Mouse (Mus musculus) ovary, postnatal 14 days (tissue): ENCODE measurements at regions not wholly inside any gene's neighbourhood (a gene's known extent, or its start where the extent isn't known, plus 50 kb on each side); places are given as distances from the start of the nearest gene placed in this dataset.

Experiments used
- DNase-seq: peaks from one replicate; pipeline ENCODE4 v3.0.0; 2022; ENCODE audit warnings: low spot score

DNA sequence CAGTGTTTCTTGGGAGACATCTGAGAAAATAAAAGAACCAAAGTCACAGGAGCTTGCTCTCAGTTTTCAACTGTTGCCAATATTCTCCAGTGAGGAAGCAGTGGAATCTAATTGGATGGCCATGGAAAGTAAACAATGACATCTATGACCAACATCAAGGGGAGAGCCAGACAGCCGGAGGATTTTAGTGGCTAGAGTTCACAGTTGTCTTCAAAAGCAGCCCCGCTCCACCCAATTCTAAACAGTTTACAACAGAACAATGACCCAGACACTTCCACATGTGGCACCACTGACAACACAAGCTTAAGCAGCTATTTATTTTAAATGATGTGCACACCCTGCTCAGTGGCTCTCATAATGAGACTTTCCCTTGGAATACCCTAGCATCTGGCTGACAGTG, 317.5 kb upstream of the Isx start:
- no peak for DNase-seq

DNA sequence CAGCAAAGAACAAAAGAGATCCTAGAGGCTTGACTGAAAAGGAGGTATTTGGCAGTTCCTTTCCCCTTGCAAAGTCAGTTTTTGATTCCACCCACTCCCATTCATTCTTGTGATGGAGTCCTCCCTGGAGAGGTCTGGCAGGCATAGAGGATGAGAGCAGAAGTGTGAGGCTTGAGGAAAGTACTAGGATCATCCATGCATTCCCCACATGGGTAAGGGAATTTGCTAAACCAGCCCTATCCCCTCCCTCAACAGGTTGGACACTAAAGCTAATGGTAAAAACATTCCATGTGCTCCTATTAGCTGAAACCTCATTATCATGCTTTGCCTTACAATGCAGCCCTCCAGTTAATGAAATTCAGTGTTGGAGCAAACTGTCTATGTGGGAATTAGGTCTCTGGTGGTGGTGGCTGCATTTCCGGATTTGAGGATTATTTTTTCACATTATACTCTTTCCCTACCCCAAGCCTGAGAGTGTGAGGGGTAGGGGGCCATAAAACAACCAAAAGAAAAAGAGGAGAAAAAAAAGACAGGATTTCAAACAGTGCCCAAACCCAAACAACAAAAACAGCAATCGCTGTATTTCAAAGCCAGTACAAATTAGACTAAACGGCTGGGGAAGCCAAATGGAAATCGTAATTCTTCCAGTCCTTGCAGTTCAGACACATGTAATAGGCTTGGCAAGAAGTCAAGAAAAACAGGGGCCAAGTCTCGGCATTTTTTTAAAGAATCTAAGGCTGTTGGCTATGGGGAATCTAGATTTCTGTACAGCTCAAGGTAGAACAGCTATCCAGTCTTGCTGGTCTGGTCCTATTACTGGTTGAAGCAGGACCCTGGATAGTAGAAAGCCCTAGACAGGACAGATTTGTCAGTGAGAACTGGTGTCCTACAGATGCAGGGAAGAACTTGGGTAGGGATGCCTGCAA, 315.2 kb upstream of the Isx start:
- peak; percentile 13 for DNase-seq

DNA sequence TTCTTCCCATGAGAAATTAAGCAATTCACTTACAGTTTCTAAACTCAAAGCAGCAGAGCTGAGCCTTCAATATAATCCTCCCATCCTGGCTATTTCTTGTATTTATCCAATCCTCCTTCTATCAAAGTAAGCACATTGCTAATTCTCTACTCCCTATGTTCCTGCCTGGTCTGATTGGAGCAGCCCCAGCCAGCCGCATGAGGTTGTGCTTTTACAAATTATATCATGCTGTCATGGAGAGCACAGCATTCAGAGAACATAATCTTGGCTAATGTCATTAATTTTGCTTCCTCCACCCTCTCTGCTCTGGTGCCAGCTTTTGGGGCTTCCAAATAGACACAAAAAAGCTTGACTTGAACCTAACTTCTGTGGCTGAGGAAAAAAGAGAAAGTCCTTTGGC, 311.9 kb upstream of the Isx start:
- DNase-seq: no peak
